Mouse (Mus musculus): Measurements from ENCODE around the gene Trip11. TPM values are rescaled to one million over a fixed set of nuclear protein-coding genes. Genes with fewer than 3 reads are reported as not detected.

The Trip11 gene
- polyA plus RNA-seq, 1 experiment from 2014 or later, result 10.8 TPM

DNA sequence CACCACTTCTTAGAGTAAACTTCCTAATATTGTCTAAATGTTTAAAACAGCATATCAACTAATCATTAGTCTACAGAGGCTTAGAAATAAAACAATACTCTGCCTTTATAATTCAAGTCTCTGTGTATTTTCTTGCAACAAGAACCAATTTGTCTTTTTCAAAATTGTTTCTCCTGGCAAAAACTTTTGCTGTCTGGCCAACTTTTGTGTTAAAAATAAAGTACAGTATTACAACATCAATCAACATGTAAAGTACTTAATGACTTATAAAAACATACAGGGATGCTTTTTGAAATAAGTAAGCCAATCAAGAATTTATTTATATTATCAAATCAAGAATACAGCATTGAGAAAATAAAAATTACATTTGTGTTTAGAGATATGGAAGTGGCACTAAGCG, 52.8 kb downstream of the Trip11 start:
- Histone ChIP-seq H3K9me3 (replicated peaks; ENCODE audit: control insufficient read depth, low read length) (no peaks in the 10 kb centered on the region), H3K4me3 (ENCODE audit: low read depth, low read length) (no peak overlapping the region), H3K9ac (replicated peaks; ENCODE audit: low read length) (no peak overlapping the region), H3K27me3 (ENCODE audit: control insufficient read depth, insufficient read depth, low read length) (no peaks in the 10 kb centered on the region), H3K27ac (replicated peaks; ENCODE audit: low read depth, low read length) (no peak overlapping the region), H3K4me2 (ENCODE audit: low read depth, low read length) (no peak overlapping the region), H3K36me3 (replicated peaks; ENCODE audit: control insufficient read depth, insufficient read depth, low read depth, low read length) (no peaks in the 10 kb centered on the region), H3K4me1 (ENCODE audit: control insufficient read depth, insufficient read depth, low read length) (no peaks in the 10 kb centered on the region)
- no peak for DNase-seq (ENCODE audit: low spot score)
- no peak for ATAC-seq (replicated peaks; ENCODE audit: insufficient number of reproducible peaks, low FRiP score, low TSS enrichment, low read depth)
- WGBS, result 93% methylated on average over 1 of the region's 1 CpGs

DNA sequence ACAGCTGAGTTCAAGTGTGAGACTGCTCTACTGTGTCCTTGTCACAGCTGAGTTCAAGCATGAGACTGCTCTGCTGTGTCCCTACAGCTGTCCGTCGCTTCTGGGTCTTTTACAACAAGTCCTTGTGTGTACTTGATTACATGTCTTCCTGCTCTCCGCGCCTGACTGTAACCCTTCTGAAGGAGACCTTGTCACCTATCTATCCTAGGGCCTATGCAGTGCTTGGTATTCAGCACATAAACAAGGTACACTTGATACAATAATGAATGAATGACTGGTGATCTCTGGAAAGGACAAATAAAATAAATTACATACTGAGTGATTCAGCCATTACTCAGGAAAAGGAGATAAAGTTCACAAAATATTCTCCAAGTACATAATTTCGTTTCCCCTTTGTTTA, 55.1 kb downstream of the Trip11 start:
- Histone ChIP-seq H3K4me3 (ENCODE audit: low read depth, low read length) (no peak overlapping the region), H3K9ac (replicated peaks; ENCODE audit: low read length) (no peak overlapping the region), H3K4me2 (ENCODE audit: low read depth, low read length) (no peak overlapping the region), H3K36me3 (replicated peaks; ENCODE audit: control insufficient read depth, insufficient read depth, low read depth, low read length) (no peaks in the 10 kb centered on the region), H3K27me3 (ENCODE audit: control insufficient read depth, insufficient read depth, low read length) (no peaks in the 10 kb centered on the region), H3K9me3 (replicated peaks; ENCODE audit: control insufficient read depth, low read length) (no peaks in the 10 kb centered on the region), H3K4me1 (ENCODE audit: control insufficient read depth, insufficient read depth, low read length) (no peaks in the 10 kb centered on the region), H3K27ac (replicated peaks; ENCODE audit: low read depth, low read length) (no peak overlapping the region)
- WGBS, result 87% methylated on average over 5 of the region's 5 CpGs
- ATAC-seq (replicated peaks; ENCODE audit: insufficient number of reproducible peaks, low FRiP score, low TSS enrichment, low read depth) (no peak), DNase-seq (ENCODE audit: low spot score) (no peak)

DNA sequence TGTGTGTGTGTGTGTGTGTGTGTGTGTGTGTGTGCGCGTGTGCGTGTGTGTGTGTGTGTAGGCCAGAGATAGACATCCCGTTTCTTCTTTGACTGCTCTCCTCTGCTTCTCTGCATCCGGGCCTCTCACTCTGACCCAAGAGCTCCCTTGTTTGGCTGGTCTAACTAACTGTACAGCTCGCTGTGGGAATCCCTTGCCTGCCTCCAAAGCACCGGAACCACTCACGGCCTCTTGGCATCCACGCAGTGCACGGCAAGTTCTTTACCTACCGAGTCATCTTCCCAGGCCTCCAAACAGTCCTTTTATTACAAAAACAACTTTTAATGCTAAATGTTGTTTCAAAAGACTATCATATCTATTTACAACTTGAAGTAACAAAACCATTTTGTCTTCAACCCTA, 58.7 kb downstream of the Trip11 start:
- 96% methylated on average over 11 of the region's 11 CpGs for WGBS
- no peaks in the 10 kb centered on the region for H3K36me3 ChIP-seq (replicated peaks; ENCODE audit: control insufficient read depth, insufficient read depth, low read depth, low read length)
- H3K27me3 ChIP-seq (ENCODE audit: control insufficient read depth, insufficient read depth, low read length), result no peaks in the 10 kb centered on the region
- ATAC-seq (replicated peaks; ENCODE audit: insufficient number of reproducible peaks, low FRiP score, low TSS enrichment, low read depth) (no peak), DNase-seq (ENCODE audit: low spot score) (no peak)
- H3K27ac ChIP-seq (replicated peaks; ENCODE audit: low read depth, low read length), result no peak overlapping the region
- no peak overlapping the region for H3K9ac ChIP-seq (replicated peaks; ENCODE audit: low read length)
- H3K4me2 ChIP-seq (ENCODE audit: low read depth, low read length), result no peak overlapping the region
- no peaks in the 10 kb centered on the region for H3K4me1 ChIP-seq (ENCODE audit: control insufficient read depth, insufficient read depth, low read length)
- H3K4me3 ChIP-seq (ENCODE audit: low read depth, low read length), result no peak overlapping the region
- no peaks in the 10 kb centered on the region for H3K9me3 ChIP-seq (replicated peaks; ENCODE audit: control insufficient read depth, low read length)

DNA sequence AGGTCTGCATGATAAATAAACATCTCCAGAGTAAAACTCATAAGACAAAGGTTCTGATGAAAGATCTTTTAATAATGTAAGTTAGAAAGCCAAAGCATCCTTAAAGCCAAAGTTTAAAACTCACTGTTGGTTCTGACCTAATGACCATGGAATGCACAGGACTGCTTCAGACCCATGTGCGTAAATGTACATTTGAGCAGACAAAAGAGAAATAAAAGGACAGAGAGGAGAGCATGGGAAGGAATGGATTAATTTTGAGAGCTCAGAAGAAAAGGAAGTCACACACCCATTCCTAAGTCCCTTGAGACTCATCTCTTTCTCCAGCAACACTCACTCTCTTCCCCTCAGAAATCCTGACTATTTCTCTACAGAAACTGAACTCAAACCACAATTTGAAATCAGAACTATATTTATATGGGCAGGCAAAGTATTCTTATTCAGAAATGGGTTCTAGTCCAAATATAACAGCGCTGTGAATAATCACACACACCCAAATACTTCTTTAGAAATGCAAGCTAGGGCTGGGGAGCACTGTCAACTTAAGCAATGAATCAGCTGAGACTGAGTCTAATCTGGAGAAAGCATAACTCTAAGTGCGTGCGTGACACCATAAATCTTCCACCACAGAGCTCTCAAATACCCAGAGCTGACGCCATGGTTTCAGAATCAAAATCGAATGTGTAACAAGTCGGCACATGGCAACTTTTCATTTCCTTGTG, 61.1 kb downstream of the Trip11 start:
- H3K9me3 ChIP-seq (replicated peaks; ENCODE audit: control insufficient read depth, low read length), result no peaks in the 10 kb centered on the region
- no peak overlapping the region for H3K4me3 ChIP-seq (ENCODE audit: low read depth, low read length)
- H3K4me2 ChIP-seq (ENCODE audit: low read depth, low read length), result no peak overlapping the region
- 96% methylated on average over 7 of the region's 7 CpGs for WGBS
- H3K27ac ChIP-seq (replicated peaks; ENCODE audit: low read depth, low read length), result no peak overlapping the region
- no peaks in the 10 kb centered on the region for H3K27me3 ChIP-seq (ENCODE audit: control insufficient read depth, insufficient read depth, low read length)
- no peak for ATAC-seq (replicated peaks; ENCODE audit: insufficient number of reproducible peaks, low FRiP score, low TSS enrichment, low read depth)
- DNase-seq (ENCODE audit: low spot score), result no peak
- H3K9ac ChIP-seq (replicated peaks; ENCODE audit: low read length), result no peak overlapping the region
- H3K36me3 ChIP-seq (replicated peaks; ENCODE audit: control insufficient read depth, insufficient read depth, low read depth, low read length), result no peaks in the 10 kb centered on the region
- H3K4me1 ChIP-seq (ENCODE audit: control insufficient read depth, insufficient read depth, low read length), result no peaks in the 10 kb centered on the region

DNA sequence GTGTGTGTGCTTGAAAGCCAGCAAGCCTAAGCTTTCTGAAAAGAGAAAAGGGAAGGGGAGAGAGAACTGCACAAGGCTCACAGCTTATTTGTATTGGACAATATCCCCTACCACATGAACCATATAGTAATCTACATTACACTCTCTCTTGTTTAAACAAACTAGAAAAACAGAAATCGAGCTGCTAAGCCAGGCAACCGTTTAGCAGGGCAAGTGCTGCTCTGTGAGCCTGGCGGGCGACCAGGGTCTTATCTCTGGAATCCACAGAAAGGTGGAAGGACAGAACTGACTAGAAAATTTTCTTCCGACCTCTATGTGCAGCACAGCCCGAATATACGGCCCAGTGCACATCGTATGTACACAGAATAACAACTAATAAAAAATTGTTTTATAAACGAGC, 61.8 kb downstream of the Trip11 start:
- no peak overlapping the region for H3K9ac ChIP-seq (replicated peaks; ENCODE audit: low read length)
- H3K9me3 ChIP-seq (replicated peaks; ENCODE audit: control insufficient read depth, low read length), result no peaks in the 10 kb centered on the region
- no peak for ATAC-seq (replicated peaks; ENCODE audit: insufficient number of reproducible peaks, low FRiP score, low TSS enrichment, low read depth)
- no peak for DNase-seq (ENCODE audit: low spot score)
- no peak overlapping the region for H3K4me3 ChIP-seq (ENCODE audit: low read depth, low read length)
- no peak overlapping the region for H3K27ac ChIP-seq (replicated peaks; ENCODE audit: low read depth, low read length)
- no peaks in the 10 kb centered on the region for H3K4me1 ChIP-seq (ENCODE audit: control insufficient read depth, insufficient read depth, low read length)
- 86% methylated on average over 9 of the region's 9 CpGs for WGBS
- no peaks in the 10 kb centered on the region for H3K27me3 ChIP-seq (ENCODE audit: control insufficient read depth, insufficient read depth, low read length)
- no peak overlapping the region for H3K4me2 ChIP-seq (ENCODE audit: low read depth, low read length)
- no peaks in the 10 kb centered on the region for H3K36me3 ChIP-seq (replicated peaks; ENCODE audit: control insufficient read depth, insufficient read depth, low read depth, low read length)

DNA sequence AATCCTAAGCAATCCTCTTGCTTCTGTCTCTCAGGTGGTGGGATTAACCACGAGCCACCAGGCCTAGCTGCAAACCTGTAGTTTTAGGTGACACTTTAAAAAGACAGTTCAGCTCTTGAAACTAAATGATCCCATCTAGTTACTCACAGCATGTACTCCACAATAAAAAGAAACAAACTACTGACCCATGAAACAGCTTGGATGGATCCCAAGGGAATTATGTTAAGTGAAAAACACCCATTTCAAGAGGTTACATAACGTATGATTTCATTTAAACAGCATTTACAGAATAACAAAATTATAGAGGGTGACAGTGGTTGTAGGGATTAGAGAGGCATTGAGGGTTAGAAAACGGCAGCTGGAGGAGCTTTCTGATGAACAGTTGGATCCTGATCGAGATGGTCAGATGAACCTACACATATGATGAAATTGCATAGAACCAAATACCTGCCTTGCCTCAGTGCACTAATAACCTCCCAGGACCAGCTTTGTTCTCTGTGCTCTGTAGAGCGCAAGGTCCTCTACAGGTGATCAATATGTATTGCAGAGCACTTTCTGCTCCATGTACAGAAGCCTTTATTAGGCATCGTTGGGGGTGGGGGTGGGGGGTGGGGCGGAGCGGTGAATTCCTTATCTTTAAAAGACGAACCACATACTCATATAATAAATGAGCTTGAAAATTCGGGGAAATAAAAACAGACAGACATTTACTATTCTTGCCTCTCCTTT, 76.4 kb downstream of the Trip11 start:
- ATAC-seq (replicated peaks; ENCODE audit: insufficient number of reproducible peaks, low FRiP score, low TSS enrichment, low read depth), result no peak

DNA sequence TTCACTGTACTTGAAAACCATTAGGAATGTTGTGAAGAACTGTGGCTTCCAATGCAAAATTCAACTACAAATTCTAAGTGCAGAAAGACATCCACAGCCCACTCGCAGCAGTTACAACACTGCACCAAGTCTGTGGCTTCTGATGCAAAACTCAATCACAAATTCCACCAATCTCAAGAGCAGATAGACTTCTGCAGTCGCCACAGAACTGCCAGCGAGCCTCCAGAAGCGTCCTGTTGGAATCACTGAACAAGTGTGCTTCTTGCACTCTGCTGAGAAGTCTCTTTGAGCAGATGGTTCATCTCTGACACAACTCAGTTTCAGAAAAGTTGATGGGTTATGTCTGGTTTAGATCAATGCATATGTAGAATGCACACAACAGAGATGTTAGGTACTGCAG, 78.4 kb downstream of the Trip11 start:
- Histone ChIP-seq H3K36me3 (replicated peaks; ENCODE audit: control insufficient read depth, insufficient read depth, low read depth, low read length) (no peaks in the 10 kb centered on the region; the same call in 1 of the 2 replicates), H3K4me3 (ENCODE audit: low read depth, low read length) (no peak overlapping the region), H3K27ac (replicated peaks; ENCODE audit: low read depth, low read length) (no peak overlapping the region), H3K9me3 (replicated peaks; ENCODE audit: control insufficient read depth, low read length) (no peaks in the 10 kb centered on the region), H3K9ac (replicated peaks; ENCODE audit: low read length) (no peak overlapping the region), H3K4me1 (ENCODE audit: control insufficient read depth, insufficient read depth, low read length) (no peaks in the 10 kb centered on the region), H3K4me2 (ENCODE audit: low read depth, low read length) (no peak overlapping the region), H3K27me3 (ENCODE audit: control insufficient read depth, insufficient read depth, low read length) (no peaks in the 10 kb centered on the region)
- ATAC-seq (replicated peaks; ENCODE audit: insufficient number of reproducible peaks, low FRiP score, low TSS enrichment, low read depth) (no peak), DNase-seq (ENCODE audit: low spot score) (no peak)
- WGBS, result 87% methylated on average over 4 of the region's 4 CpGs

More for the DNA sequence above, 76.4 kb downstream of the Trip11 start:
- 90% methylated on average over 10 of the region's 10 CpGs for WGBS
- H3K27me3 ChIP-seq (ENCODE audit: control insufficient read depth, insufficient read depth, low read length), result no peaks in the 10 kb centered on the region
- no peak overlapping the region for H3K9ac ChIP-seq (replicated peaks; ENCODE audit: low read length)
- H3K4me3 ChIP-seq (ENCODE audit: low read depth, low read length), result no peak overlapping the region
- H3K36me3 ChIP-seq (replicated peaks; ENCODE audit: control insufficient read depth, insufficient read depth, low read depth, low read length), result no peaks in the 10 kb centered on the region; the same call in 1 of the 2 replicates
- H3K4me1 ChIP-seq (ENCODE audit: control insufficient read depth, insufficient read depth, low read length), result no peaks in the 10 kb centered on the region
- no peak for DNase-seq (ENCODE audit: low spot score)
- H3K9me3 ChIP-seq (replicated peaks; ENCODE audit: control insufficient read depth, low read length), result no peaks in the 10 kb centered on the region
- H3K27ac ChIP-seq (replicated peaks; ENCODE audit: low read depth, low read length), result no peak overlapping the region
- no peak overlapping the region for H3K4me2 ChIP-seq (ENCODE audit: low read depth, low read length)

DNA sequence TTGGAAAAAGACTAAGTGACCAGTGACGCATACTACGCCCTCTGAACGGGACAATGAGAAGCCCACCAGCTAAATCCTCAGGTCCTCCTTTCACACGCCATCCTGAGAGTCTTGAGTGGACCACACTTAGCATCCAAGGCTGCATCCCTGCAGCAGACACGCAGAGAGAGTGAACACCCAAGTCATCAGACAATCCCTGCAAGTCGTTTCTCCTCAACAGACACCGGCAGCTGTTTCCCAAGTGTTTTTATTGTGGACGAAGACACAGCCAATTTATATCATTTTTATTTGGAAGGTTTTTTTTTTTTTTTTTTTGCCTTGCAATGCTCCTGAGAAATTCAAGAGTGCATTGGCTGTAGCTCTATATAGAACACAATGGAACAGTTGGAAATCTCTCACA, 79.3 kb downstream of the Trip11 start:
- Histone ChIP-seq H3K4me1 (ENCODE audit: control insufficient read depth, insufficient read depth, low read length) (no peaks in the 10 kb centered on the region), H3K9ac (replicated peaks; ENCODE audit: low read length) (no peak overlapping the region), H3K27me3 (ENCODE audit: control insufficient read depth, insufficient read depth, low read length) (no peaks in the 10 kb centered on the region), H3K36me3 (replicated peaks; ENCODE audit: control insufficient read depth, insufficient read depth, low read depth, low read length) (no peaks in the 10 kb centered on the region; the same call in 1 of the 2 replicates), H3K27ac (replicated peaks; ENCODE audit: low read depth, low read length) (no peak overlapping the region), H3K4me3 (ENCODE audit: low read depth, low read length) (no peak overlapping the region), H3K4me2 (ENCODE audit: low read depth, low read length) (no peak overlapping the region), H3K9me3 (replicated peaks; ENCODE audit: control insufficient read depth, low read length) (no peaks in the 10 kb centered on the region)
- DNase-seq (ENCODE audit: low spot score), result no peak
- 94% methylated on average over 8 of the region's 8 CpGs for WGBS
- no peak for ATAC-seq (replicated peaks; ENCODE audit: insufficient number of reproducible peaks, low FRiP score, low TSS enrichment, low read depth)
